Mouse (Mus musculus) liver, postnatal 0 days (tissue): Measurements from ENCODE around the gene Pcgf3.

Experiments used
- CTCF ChIP-seq: sonication (generic); IDR thresholded peaks from 2 replicates; pipeline ENCODE4 v1.5.1; 2016; ENCODE audit warnings: antibody characterized with exemption, low read depth
- EP300 ChIP-seq: IDR thresholded peaks from 2 replicates; pipeline ENCODE4 v1.6.1; 2016; ENCODE audit warnings: antibody characterized with exemption, low read depth, mild to moderate bottlenecking

- no peak for TF ChIP-seq EP300
- TF ChIP-seq CTCF, result no peak
These were observed 46.3 kb upstream of the Pcgf3 start for GRCm38 (mm10) chr5:108414711-108415110.
